Mouse (Mus musculus): ENCODE measurements around the gene Clybl.

Clybl gene

DNA sequence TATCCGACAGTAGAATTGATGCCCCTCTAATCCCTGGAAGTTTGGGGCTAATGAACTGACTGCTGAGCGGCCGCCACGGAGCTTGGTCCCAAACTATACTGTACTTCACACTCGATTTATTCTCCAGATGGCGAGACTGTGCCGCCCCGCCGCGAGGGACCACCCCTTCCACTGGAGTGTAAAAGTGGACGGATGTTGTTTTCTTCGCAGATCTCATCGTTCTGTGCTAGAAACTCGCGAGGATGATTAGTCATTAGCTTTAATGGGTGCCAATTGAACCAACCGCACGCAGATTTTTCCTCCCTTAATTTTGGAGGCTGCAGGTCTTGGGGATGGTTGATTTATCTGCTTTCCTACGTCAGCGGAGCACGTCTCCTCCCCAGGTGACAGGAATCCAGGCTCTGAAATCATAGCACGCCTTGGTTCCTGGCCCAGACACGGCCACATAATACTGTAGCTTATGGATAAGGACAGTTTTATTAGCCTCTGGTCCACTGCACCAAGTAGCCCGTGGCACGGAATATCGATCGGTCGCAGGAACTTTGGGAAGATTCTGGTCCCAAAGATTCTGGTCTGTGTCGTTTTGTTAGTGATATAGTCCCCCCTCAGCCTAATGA lies 185.9 kb downstream of the Clybl start:
- no peak for DNase-seq

DNA sequence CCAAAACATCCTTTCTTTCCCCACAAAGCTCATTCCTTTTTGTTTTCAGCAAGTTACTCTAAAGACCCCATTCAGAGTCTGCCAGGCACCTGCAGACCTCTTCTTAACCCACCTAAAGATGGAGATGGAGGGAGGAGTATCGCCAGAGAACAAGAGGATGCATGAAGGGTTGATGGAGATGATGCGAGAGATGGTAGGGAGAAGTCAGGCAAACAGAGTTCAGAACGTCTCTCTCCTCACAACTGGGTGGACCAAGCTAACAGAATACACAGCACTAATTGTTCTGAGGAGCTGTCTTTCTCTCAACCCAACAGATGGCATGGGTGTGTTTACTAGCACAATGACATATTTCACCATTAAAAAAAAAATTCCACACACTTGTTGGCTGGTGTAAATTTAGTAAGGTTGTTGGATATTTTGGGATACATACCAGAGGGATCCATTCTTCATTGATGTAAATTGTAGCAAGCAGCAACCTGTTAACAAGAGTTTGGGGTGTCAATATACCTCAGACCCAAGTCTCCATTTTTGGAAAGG lies 186.4 kb downstream of the Clybl start:
- DNase-seq: no peak

DNA sequence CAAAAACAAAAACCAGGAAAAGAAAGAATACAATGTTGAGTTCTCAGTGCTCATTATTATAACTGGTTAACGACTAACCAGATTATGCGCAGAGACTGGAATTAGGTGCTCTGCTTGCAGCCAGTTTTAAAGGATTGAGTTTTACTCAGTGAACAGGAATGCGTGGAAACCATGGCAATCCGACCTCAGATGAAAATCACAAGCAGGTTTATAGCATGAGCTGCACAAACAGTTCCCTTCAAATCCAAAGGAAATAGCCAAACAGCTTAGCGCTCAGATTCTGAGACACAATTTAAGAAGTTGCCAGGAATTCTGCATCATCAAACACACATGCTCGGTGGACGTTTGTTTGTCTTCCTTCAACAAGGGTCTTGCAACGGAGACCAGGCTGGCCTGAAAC lies 187.0 kb downstream of the Clybl start:
- no peak for DNase-seq

DNA sequence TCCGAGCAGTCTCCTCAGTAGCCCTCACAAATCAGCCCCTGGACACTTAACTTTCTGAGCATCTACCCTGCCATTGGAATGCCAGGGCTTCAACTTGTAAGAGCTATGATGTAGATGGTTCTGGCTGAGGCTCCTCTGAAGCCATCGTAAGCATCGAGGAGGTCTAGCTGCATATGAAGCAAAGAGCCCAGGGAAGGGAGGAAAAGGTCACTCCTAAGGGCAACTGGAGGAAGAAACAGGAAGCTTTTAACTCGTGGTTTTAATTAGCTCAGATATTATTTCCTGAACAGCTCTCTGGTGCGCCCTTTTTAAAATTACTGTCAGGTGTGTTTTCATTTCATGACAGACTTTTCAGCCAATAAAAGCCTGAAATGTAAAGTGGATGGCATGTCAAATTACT lies 190.5 kb downstream of the Clybl start:
- no peak for DNase-seq

DNA sequence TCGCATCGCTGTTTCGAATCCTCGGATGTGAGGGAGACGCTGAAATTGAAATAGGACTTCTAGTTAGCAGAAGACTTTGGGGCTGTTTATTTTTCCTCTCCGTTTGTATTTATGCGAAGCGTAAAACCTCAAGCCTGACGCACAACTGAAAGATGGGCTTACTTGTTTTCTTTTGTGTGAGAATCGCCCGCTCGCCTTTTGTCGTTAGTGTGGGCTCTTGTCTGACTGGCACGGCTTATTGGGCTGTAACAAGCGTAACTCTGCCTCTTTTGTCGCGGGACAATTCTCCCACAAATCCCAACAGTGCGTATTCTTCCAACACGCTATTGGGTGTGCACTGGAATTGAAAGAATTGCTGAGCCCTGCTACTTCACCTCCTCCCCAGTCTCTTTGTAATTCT lies 192.0 kb downstream of the Clybl start:
- no peak for DNase-seq

DNA sequence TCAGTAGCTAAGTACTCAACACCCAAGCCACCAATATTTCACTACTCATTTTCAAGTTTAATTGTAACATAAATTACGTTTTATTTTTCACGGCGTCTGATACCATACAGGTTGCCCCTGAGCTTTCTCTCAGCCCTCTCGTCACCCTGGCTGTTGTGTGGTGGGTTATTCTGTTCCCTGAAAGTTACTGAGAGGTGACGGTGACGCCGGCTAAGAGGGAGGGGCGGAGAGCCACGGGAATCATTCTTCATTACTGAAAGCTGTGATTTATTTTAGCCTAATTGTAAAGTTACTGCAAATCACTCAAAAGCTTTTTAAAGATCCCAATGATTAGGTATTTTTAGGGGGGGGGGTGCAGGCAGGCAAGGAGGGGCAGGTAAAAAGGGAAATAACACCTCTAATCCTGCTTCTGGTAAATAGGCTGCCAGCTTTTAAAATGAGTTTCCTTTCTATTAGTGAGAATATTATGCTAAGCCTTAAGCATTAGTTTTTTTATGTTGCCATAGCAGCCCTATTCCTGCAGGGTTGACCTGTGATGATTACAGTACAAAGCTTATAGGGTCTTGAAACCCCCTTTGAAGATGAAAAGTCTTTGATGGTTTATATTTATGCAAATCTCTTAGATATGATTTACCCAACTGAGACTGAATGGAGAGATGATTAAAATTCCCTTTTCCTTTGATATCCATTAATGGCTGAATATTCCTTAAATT lies 192.9 kb downstream of the Clybl start:
- DNase-seq: no peak

DNA sequence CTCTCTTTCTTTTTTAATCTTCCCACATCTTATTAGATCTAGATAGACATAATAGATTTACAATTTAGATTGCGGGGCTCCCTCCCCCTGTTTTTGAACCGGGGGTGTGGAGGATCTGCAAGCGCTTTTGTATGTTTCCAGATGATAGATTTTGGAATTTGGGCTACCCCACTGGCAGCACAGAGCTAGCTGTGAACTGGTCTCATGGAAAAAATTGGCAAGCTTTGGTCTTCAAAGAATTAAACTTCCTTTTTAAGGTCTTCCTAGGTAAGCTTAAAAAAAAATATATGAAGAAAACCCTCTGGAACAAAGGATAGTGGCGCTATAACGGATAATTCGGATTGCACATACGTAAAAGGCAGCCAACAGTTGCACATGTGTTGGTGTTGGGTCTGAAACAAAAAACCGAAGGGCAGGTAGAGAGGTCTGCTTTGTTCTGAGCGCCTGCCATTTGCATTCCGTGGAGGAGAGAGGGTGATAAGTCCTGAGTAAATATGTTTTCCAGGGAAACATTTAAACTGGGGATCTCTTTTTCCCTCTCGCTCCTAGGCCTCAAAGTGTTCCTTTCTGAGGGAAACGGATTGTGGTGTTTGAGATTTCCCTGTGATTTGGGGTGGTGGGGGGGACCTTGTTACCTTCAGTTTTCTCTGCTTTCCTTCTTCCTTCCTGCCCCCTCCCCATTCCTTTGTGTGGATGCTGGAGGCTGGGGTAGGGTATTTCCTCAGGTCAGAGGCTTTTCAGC lies 193.7 kb downstream of the Clybl start:
- DNase-seq: no peak

DNA sequence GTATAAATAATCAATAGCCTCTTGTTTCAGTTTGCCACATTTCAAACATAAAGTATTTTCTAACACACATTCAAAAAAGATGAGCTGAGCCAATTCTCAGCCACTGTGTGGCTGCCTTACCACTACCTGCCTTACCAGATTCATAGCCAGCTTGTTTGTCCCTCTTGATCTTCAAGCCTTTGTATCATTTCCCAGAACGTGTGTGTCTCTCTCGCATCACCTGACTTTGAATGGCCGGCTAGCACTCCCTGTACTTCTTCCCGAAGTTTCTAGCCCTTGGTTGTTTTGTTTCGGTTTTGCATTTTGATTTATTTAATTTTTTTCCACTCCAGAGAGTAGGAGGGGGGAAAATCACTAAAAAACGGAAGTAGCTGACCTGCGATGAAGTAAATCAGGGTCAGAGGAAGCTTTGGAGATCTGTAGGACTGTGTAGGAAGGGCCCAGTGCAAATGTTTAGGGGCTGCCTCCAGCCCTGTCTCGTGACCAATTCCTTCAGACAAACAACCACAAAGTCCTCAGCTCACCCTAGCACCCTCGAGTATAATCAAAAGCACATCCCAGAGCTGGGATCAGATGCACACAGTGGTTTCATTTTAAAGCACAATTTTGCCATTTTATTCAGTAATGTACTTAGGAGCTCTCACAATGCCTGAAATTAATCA lies 195.1 kb downstream of the Clybl start:
- DNase-seq: no peak

DNA sequence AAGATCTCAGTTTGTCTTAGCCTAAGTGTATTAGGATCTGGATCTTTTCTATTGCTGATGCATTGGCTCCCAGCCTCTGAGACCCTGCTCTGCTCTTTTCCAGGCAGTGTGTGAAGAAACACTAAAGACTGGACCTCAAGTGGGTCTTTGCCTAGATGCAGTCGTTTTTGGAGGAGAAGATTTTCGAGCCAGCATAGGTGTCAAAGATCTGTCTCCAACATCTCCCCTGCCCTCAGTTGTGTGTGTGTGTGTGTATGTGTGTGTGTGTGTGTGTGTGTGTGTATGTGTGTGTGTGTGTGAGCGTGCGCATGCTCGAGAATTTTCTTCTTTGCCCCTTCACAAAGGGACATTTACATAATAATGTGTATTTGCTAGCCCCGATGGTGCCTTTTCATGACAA lies 196.2 kb downstream of the Clybl start:
- DNase-seq: no peak

DNA sequence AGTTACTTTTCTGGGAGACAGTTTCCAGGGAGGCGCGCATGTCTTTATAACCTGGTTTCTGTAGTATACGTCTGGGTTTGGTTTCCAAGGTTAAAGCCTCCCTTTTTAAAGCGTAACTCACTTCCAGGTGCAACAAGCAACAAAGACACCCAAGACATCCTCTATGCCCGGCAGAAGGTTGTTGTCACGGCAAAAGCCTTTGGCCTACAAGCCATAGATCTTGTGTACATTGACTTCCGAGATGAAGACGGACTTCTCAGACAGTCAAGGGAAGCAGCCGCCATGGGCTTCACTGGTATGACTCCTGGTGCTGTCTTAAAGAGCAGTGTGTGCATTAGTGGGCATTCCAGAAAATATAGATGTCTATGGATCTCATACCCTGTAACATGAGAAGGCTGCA lies 197.6 kb downstream of the Clybl start:
- DNase-seq: no peak

DNA sequence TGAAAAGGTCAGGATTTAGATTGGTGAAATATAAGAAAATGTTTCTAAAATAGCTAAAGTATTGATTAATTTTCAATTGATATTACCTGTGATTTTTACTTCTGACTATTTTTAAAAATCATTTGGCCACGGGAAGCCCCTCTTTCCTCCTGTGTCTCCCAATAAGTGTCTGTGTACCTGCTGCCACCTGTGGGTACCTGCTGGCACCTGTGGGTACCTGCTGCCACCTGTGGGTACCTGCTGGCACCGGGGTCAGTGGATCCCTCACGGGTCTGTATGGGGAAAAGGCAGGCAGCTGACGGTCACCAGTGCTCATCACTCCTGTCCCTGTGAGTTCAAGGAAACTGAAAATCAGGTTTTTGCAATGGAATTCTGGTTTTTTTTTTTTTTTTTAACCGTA lies 198.5 kb downstream of the Clybl start:
- DNase-seq: no peak

DNA sequence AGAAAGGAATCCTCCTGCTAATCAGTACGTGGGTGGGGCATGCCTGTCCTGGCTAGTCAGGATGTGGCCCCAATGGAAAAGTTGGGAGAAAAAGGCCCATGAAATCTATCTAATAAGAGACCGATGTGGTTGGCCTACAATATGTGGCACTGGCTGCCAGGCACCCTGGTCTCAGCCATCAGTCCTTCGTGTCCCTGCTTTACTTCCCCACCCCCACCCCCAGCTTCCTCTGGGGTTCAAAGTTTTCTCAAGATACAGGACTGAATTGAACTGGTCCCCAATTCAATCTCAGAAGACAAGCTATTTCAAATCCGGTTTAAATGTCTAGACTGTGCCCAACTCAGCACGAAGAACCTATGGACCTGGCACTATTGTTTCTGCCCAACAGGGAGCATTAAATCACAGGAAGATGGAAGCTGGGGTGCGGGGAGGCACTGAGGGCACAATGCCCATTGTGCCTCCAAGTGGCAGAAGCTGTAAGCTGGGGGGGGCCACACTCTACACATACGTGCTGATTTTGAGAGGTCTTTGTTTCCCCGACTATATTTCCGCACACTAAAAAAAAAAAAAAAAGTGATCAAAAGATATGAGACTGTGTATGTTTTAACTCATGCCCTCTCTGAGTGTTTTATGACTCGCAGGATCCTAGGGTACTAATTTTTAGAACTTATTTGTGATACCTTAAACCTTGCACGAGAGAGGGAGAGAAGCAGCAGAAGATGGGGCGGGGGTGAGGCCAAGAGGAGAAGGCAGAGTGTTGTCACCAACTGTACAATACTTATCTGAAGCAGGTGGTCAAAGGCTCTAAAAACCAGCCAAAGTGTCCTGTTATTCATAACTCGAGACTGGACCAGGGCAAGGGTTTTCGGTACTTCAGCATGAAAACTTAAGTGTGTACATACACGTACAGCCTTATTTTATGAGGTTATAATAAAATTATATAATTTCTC lies 199.7 kb downstream of the Clybl start:
- DNase-seq: no peak

DNA sequence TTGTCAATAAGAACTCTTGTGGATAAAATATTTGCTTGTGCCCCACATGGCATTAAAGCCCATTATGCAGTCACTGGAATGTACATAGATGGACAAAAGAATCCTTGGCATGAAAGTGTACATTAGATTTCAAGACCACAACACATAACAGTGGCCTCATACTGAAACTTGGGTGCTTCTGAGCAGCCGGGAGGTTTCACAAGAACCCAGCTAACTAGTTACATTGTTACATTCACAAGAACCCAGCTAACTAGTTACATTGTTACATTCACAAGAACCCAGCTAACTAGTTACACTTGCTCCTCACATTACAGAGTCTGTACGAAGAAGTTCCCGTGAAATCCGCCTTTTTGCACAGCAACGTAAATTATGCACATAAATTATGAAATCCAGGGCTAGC lies 200.8 kb downstream of the Clybl start:
- no peak for DNase-seq

DNA sequence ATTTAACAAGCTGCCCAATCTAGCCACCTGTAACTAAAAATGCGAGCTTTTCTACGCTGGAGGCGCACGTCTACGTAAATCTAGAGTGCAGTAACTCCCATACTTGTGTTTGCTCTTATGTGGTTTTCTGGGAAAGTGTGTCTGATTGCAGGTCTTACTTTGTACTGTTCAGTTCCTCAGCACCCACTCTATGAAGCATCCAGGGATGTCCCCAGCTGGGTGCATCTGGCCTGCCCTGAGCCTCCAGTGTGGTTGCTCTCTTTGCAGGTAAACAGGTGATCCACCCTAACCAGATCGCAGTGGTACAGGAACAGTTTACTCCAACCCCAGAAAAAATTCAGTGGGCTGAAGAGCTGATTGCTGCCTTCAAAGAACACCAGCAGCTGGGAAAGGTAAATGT lies 202.4 kb downstream of the Clybl start:
- DNase-seq: no peak

DNA sequence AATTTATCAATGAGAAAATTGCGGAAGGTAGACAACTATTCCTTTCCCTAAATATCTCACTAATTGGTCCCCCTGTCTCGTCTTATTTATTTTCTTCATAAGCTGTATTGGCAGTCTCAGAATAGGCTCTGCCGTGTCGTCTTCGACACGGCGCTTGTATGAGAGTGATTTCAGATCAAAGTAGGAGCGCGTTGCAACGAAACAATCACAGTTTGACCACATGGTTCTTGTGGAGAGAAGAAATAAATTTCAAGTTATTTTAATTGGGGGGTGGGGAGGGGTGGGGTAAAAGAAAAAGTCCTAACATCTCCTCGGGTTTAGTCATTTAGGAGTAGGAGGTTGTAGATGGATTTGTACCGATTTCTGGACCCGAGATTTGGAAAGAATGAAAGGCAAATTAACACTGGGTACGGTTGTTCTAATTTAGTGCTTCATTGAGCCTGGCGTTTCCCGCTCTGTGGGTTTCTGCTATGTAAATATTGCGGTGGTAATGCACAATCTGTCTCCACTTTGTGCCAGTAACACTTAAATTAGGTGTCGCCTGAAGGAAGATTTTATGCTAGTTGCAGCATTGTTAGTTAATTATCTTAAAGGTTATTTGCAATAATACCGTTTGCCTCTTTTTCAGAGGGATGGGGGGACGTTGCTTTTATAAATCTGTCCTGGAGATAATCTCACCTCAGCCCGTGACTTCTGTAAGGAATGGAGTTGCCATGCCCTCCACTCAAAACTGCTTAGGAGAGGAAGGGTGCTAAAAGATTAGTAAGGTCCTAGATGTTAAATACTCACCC lies 203.1 kb downstream of the Clybl start:
- no peak for DNase-seq

DNA sequence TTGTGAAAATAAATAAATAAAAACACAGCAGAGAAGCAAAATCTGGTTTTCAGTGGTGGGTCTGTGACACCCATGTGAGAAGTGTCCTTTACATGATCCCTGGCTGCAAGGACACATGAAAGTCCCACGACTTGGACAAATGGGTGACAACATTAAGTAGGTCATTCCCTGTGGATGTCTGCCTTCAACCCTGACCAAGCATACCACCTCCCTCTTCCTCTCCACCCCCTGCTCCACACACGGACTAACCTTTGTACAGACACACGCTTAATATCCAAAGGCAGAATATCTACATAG lies 203.7 kb downstream of the Clybl start:
- DNase-seq: no peak

DNA sequence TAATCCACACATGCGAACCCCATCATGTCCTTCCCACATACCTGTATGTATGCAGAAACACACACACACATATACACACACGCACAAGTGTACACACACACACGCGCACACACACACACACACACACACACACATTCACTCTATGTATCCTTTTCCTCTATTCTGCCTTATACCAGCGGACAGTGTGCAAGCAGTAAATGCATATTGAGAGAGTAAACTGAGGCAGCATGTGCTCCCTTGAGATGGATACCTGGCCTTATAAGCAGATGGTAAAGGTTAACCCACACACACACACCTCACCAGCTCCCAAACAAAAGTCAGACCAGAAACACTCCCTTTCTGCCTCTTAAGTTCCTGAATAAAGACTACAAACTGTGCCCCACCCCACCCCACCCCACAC lies 204.3 kb downstream of the Clybl start:
- DNase-seq: no peak

DNA sequence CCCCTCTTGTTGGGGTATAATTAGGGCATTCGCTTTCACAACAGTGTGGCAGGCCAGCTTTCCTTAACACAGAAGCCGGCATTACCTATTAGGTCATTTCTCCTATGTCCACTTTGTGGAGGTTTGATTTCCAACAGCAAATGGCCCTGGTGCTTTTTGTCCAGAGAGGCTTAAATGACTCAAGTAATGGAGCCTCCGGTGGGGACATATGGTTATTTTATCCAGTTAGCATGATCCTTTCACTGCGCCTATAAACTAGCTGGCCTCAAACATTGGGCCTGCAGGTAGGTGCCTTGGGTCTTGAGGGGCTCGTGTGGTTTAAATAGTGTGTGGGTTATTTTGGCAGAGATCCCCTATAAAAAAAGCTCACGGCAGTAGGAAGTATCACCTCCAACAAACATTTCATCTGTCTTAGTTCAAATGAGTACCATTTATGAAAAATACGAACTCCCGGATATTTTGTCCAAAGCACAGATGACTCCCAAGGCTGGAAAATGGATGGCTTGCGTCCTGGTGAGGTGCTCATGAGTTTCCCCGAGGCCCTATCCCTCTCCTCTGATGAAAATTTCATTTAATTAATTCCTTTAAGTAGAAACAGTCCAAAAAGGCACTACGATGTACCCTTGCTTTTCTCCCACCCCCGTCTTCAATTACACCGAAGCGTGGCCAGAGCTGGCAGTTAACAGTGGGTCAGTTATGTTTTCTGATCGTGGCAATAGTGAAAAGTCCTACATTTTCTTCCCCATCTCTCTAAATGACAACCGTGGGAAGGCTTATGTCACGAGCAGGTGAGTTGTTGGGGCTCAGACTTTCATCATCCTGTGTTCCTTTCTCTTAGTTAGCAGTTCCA lies 205.0 kb downstream of the Clybl start:
- no peak for DNase-seq

DNA sequence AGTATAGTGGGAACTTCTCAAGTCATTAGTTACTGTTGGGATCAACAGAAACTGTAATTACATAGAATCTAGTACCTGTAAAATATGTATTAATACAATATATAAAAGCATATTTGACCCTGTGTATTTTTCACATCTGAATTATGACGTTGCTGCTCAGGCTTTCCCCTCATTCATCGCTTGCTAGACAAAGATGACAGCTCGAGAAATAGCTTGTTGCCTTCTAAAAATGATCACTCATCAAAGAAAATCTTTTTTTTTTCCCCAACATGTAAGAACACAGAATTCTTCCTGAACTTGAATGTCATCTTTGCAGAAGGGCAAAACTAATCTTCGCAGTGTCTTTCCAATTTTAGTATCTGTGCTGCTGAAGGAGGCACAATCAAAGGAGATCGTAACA lies 206.3 kb downstream of the Clybl start:
- no peak for DNase-seq

DNA sequence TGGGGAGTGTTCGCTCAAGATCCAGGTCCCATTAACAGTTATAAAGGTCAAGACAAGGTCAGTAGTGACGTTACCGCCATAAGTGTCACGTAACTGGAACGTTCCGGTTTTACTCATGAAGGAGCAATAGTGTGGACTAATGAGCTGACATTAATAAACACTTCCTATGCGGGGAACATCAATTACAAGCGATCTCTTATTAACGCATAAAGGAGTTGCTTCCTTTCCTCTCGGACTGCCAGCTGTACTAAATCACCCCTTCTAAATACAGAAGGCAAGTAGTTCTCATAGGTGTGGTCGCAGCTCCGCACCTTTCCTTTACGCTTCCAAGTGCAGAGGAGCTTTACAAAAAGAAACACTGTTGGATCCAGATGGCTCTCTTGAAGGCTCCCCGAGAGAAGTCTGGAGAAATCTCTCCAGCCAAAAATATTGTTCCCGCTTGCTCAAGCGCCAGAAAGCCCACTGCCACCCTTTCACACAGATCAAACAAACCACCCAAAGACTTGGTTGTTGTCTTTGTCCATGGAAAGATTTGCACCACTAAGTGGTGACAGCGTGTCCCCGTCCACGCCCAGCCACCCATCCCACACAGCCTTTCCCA lies 207.0 kb downstream of the Clybl start:
- DNase-seq: no peak
